Mouse (Mus musculus): Measurements from ENCODE around the gene N4bp1.

DNA sequence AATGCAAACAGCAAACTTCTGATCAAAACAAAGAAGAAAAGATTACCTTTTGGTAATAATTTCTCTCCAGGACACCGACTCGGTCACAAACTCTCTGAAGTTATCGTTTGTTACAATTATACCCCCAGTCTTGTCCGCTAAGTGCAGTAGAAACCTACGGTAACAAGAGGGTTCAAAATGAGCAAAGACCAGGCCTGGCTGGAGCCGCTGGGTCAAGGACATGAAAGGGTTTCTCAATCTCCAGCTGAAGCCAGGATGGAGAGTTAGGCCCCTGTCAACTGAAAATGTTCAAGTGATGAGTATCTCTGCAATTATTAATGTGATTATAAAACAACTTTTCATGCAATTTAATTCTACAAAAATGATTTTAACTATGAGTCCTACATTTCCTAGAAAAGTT, 36.7 kb downstream of the N4bp1 start:
- TF ChIP-seq CTCF (IDR thresholded peaks at IDR 0.05; ENCODE audit: control insufficient read depth, insufficient read depth, low read length) (no peak), POLR2A (IDR thresholded peaks at IDR 0.05; ENCODE audit: borderline replicate concordance, control insufficient read depth, low read depth, low read length) (no peak)
